Mouse (Mus musculus) layer of hippocampus, adult 11-12 months (tissue): ENCODE measurements around the gene Slc7a8.
"Not testable (repeated sequence)": the region's sequence is repeated elsewhere in the genome, so short reads cannot be mapped to it uniquely, and the experiment has no call there.

Experiments used
- DNase-seq: peaks from one replicate; pipeline ENCODE4 v3.0.0; 2022; ENCODE audit warnings: low spot score

Slc7a8 gene

GRCm38 (mm10) chr14:54780836-54781609, 723 bp downstream of the Slc7a8 start:
- DNase-seq, result peak; percentile 68

- no peak for DNase-seq
These were observed 1.7 kb downstream of the Slc7a8 start for GRCm38 (mm10) chr14:54780084-54780483.

GRCm38 (mm10) chr14:54777893-54778292, 3.9 kb downstream of the Slc7a8 start:
- DNase-seq, result no peak

DNA sequence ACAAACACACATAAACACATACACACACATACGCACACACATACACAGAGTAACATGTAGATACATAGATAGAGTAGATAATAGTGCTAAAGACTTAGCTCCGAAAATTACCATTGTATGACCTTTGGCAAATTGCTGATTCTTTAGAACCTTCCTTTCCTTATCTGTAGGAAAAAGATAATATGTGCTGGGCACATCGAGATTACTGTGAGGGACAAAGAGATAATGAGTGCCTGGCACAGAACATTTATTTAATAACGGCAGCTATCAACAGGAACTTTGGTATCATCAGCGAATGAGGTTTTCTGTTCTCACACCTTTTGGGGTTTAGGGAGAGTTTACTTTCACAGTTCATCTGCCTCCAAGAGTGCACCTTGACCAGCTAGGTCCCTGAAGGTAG, 5.0 kb downstream of the Slc7a8 start:
- DNase-seq, result no peak

- no peak for DNase-seq
These were observed 6.2 kb downstream of the Slc7a8 start for GRCm38 (mm10) chr14:54775534-54776041.

DNA sequence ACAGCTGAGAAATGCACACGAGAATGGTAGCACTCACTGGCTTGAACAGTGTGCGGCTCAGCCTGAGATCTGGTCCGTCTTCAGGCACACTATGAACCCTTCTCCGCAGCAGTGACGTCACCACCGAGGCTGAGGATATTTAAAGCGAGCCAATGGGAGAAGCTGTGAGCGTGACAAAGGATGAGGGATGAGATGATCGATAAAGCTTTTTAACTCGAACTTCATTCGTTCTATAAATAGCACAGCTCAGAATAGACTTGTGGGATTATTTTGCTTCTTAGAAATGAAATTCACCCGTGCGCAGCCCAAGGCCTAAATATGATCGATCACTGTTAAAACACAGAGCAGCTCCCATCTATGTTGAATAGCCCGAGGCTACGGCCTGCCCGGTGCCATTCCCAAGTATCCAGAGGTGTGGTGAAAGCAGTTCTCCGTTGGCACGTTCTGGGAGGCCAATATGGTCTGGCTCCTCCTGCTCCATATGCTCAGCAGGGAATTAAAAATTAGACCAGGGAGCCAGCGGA, 9.4 kb downstream of the Slc7a8 start:
- DNase-seq, result peak; percentile 76

GRCm38 (mm10) chr14:54770373-54770772, 11.4 kb downstream of the Slc7a8 start:
- no peak for DNase-seq

DNA sequence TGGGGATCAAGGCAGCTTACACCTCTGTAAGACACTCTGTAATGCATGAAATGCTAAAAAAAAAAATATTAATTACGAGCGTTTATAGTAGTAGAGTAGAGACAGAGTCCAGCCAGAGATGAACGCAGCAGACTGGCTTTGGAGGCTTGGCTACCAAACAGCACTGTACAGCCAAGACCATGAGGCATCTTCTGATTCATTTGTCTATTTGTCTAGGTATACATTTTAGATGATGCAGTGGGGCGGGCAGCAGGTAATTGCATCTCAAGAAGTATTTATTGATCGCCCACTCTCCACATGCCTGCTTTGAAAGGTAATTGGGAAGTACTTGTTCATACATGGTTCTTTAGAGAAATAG, 12.7 kb downstream of the Slc7a8 start:
- DNase-seq, result no peak

DNA sequence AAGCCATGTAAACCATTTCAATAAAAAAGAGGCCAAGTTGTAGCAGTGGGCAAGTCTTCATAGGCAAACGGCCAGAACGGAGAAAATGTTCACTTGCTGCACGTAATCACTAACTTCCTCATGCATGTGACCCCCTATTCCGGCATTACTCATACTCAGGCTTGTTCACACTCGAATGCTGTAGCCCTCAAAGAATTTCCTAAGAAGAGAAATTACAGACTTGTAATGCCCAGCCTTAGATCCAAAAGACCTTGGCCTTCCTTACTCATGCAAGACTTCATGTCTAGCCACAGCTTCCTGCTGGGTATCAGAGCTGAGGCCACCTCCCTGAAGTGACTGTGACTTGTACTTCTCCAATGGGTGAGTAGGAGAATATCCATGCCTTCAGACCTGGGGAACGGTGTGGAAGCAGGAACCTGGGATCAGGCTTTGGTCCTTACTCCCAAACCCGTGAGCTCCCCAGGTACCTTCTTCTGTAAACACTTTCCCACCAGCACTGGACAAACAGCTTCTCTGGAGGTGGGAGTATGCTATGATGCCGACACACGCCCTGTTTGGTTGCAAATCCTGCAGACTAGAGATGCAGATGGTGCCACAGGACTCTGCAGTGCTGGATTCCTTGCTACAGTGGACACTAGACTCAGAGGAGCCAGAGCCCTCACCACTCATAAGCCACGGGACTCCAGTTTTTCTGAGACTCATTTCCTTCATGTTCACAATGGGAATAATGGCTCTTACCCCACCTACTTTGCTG, 13.3 kb downstream of the Slc7a8 start:
- DNase-seq, result no peak

GRCm38 (mm10) chr14:54766937-54767336, 14.8 kb downstream of the Slc7a8 start:
- DNase-seq, result not testable (repeated sequence)

DNA sequence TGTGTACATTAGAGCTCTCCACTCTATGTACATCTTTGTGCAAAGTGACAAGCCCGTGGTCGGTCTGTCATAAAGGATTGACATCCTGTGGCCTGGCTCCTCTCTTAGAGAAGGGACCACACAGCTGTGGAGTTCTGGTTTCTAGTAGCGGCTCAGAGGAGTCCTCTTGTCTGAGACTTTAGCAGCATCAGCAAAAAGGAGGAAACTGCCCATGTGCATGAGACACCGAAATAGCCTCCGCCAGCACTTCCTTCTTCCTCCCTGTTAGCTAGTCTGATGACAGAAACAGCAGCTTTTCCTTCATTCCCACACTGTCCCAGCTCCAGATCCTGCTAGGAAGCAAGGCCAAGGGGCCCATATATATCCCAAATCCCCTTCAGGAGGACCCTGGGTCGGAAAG, 25.4 kb downstream of the Slc7a8 start:
- DNase-seq, result peak; percentile 51

DNA sequence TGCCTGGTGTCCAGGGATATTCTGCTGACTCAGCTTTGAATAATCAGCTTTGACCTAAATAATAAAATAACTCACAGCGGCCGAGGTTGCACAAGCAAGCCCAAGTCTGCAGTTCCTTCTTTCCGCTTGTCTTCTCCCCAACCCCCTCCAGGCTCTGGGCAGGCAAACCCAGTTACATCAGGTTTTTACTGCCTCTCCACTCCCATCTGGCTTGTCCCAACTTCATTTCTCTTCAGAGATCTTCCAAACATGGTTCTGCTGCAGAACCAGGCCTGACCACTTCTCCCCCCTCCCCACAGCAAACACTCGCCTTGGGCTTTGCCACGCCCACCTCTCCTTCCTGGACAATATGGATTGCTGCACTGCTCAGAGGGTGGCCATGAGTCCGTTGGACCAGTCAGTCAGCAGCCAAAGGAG, 27.1 kb downstream of the Slc7a8 start:
- DNase-seq, result peak; percentile 58

GRCm38 (mm10) chr14:54753986-54754601, 27.7 kb downstream of the Slc7a8 start:
- no peak for DNase-seq

DNA sequence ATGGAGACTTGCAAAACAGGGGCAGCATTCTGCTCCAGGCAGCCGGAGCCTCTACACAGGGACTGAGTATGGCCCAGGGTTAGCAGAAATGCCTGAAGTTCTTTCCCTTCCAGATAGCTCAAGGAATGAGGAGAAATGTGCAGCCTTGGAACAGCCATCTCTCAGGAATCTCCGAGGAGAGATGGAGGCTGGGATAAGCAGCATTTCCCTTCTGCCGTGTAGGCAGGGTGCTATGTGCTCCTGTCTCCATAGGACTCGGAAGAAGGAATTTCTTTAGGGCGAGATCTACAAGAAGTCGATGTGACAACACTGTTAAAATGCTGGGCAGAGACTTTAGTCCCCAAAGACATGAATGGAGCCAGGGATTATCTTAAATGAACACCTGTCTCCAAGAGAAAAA, 28.8 kb downstream of the Slc7a8 start:
- DNase-seq, result no peak

DNA sequence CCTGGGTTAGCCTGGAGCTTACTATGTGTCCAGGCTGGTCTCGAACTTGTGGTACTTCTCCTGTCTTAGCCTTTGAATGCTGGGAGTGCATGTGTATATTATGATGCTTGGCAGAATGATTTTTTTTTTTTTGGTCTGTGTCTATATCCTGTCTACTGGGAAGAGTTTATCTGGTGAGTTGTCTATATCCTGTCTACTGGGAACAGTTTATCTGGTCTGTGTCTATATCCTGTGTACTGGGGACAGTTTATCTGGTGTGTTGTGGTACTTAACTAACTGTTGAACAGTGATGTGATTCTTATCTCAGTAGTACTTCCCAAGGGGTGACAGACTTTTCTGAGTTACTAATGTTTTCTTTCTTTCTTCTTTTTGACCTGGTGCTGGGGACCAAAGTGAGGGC, 30.0 kb downstream of the Slc7a8 start:
- DNase-seq, result no peak

DNA sequence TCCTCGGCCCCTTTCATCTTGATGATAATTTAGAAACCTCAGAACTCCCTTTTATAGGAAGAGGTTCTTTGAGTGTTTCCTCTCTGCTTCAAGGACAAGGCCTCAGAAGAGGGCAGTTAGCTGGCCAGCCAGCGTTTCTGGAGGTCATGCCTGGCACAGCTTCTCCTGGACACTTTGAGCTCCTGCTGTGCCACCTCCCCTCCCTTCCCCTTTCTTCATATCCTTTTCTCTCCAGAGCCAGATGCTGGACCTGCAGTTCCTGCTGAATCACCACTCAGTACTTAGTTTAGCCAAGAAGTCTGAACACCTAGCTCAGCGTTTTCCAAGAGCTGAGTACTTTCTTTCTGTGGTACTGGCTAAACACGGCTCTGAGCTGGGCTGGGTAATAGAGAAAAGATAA, 32.5 kb downstream of the Slc7a8 start:
- no peak for DNase-seq

DNA sequence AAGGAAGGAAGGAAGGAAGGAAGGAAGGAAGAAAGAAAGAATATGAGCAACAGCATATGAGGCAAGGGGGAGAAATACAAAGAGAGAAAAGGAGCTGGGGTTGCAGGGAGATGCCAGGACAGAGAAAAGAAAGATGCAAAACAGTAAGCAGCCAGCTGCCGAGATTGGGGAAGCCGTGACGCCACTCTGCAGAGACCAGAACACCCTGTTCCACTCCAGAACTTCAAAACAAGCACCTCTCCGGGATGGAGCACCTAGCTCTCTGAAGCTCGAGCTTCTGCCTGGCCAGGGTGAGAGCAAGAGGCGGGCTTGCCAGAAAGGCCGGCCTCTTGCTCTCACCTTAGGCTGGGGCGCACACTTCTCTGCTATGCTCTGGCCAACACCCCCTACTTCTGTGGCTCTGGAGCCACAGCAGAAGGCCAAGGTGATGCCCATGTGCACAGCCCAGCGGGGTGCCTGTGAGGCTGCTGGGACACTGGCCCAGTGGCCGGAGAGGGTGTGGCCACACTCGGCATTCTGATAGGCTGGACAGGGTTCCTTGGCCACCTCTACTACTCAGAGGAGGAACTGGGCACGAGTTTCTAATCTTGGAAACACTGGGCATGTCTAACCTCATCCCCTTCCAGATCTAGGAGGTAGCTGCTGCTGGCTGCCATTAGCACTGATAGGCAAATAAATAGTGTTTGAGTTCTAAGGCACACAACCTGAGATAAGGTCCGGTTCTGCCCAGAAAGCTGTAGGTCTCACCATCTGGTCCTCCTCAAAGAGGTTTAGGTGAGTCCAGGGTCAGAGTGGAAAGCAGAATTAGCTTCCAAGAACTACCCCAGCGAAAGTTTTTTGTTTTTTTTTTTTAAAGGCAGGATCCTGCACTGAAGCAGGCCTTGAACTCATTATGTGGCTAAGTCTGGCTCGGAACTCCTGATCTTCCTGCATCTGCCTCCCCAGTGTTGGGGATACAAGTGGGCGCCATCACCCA, 33.5 kb downstream of the Slc7a8 start:
- no peak for DNase-seq

DNA sequence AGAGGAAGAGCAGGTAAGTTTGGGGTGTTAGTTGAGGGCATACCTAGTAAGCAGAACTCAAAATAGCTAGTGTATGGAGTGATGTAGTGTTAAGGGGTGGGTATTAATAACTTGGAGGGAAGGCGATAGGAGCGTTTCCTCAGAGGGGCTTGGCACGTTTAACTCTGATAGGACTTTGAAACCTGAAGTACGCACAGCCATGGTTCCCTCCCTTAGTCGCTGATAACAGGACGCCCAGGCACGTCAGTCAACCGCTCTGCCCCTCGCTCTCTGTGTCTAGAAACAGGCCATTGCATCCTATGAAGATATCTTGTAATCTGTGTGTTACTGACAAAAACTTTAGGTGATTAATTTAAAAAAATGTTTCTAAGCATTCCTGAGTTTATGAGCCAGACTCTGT, 35.7 kb downstream of the Slc7a8 start:
- no peak for DNase-seq

GRCm38 (mm10) chr14:54744473-54744872, 37.3 kb downstream of the Slc7a8 start:
- DNase-seq, result no peak

- DNase-seq, result no peak
These were observed 39.4 kb downstream of the Slc7a8 start for GRCm38 (mm10) chr14:54742375-54742774.

DNA sequence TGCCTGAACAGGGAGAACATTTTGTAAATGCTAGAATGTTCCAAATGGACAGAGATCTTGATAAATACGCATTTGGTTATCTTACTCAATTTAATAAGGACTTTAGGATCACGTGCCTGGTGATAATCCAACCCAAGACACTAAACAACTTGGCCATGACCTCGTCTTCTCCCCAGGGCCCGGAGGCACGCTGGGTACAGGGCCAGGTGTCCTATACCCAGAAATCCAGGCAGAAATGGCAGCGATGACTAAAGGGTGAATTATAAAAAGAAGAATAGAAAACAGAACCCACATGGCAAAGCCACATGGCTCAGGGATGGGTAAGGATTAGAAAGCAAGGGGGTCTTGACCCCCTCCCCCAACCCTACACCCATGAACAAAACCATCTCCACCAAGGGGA, 40.0 kb downstream of the Slc7a8 start:
- DNase-seq, result no peak
